Mouse (Mus musculus): ENCODE results near the gene Per2. TPM values are rescaled to one million over a fixed set of nuclear protein-coding genes. Genes with fewer than 3 reads are reported as not detected.
"Not testable (repeated sequence)": the region's sequence is repeated elsewhere in the genome, so short reads cannot be mapped to it uniquely, and the experiment has no call there.

The Per2 gene
- polyA plus RNA-seq, 1 experiment: 0.21 TPM

GRCm38 (mm10) chr1:91483304-91484010, 24.3 kb upstream of the Per2 start:
- peaks cover 9% of the 10 kb centered on the region for H3K9me3 ChIP-seq (replicated peaks; ENCODE audit: control insufficient read depth, insufficient read depth, low read length, poor library complexity, severe bottlenecking)
- H3K27me3 ChIP-seq (ENCODE audit: control insufficient read depth, insufficient read depth, low read length, poor library complexity, severe bottlenecking): no peaks in the 10 kb centered on the region
- no peaks in the 10 kb centered on the region for H3K36me3 ChIP-seq (ENCODE audit: control insufficient read depth, insufficient read depth, low read length, poor library complexity, severe bottlenecking)
- H3K9ac ChIP-seq (ENCODE audit: low read depth, poor library complexity, severe bottlenecking): no peak overlapping the region
- TF ChIP-seq POLR2A (IDR thresholded peaks at IDR 0.05; ENCODE audit: insufficient read depth, low read length): no peak
- TF ChIP-seq CTCF (IDR thresholded peaks at IDR 0.05; ENCODE audit: low read depth, low read length): peak; percentile 73
- H3K4me3 ChIP-seq (ENCODE audit: low read depth, low read length): no peak overlapping the region
- no peaks in the 10 kb centered on the region for H3K4me1 ChIP-seq (ENCODE audit: control insufficient read depth, insufficient read depth, low read length)
- no peak overlapping the region for H3K27ac ChIP-seq (ENCODE audit: insufficient read depth, low read length)

DNA sequence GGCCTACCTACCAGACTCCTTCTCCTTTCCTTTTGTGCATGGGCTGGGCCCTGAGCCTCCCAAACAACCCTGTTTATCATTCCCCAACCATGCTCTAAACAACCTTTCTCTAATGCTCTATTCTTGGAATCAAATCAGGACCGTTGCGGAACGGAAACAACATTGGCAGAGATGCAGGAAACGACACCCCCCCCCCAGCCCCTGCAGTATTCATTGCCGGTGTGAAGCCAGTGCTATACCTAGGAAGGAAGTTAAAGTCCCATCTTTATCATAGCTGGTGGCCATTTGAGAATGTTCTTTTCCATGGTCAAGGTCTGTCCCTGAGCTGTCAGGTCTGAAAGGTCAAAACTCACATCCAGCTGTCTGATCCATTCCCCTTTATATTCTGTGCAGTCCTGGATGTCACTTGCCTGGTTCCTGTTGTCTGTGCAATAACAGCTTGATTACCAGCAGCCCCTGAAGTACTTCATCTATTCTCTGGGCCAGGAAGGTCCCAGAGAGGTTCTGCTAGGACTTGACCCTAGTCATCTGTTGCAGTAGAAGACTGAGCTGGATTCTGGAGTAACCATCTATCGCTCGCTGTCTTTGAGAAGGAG, 23.6 kb upstream of the Per2 start:
- H3K27me3 ChIP-seq (ENCODE audit: control insufficient read depth, insufficient read depth, low read length, poor library complexity, severe bottlenecking): no peaks in the 10 kb centered on the region
- TF ChIP-seq POLR2A (IDR thresholded peaks at IDR 0.05; ENCODE audit: insufficient read depth, low read length) (no peak), EP300 (IDR thresholded peaks at IDR 0.05; ENCODE audit: insufficient read depth, low read depth, low read length) (no peak), CTCF (IDR thresholded peaks at IDR 0.05; ENCODE audit: low read depth, low read length) (no peak)
- H3K4me1 ChIP-seq (ENCODE audit: control insufficient read depth, insufficient read depth, low read length): no peaks in the 10 kb centered on the region
- peaks cover 13% of the 10 kb centered on the region for H3K9me3 ChIP-seq (replicated peaks; ENCODE audit: control insufficient read depth, insufficient read depth, low read length, poor library complexity, severe bottlenecking)
- no peak overlapping the region for H3K9ac ChIP-seq (ENCODE audit: low read depth, poor library complexity, severe bottlenecking)
- no peak overlapping the region for H3K27ac ChIP-seq (ENCODE audit: insufficient read depth, low read length)
- no peaks in the 10 kb centered on the region for H3K36me3 ChIP-seq (ENCODE audit: control insufficient read depth, insufficient read depth, low read length, poor library complexity, severe bottlenecking)
- no peak overlapping the region for H3K4me3 ChIP-seq (ENCODE audit: low read depth, low read length)

DNA sequence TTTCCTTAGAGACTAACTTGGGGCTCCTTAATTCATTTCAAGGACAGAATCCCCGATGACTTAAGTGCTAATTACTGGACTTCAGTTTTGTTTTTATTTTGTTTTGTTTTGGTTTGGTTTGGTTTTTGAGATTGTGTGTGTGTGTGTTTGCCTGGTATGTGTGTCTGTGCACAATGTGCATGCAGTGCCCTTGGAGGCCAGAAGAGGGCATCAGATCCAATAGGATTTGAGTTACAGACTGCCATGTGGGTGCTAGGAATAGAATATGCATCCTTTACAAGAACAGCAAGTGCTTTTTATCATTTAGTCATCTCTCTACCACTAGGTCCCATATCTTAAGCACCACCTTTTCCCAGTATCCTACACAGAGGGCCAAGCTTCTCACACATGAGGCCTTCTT, 19.8 kb upstream of the Per2 start:
- no peak overlapping the region for H3K9ac ChIP-seq (ENCODE audit: low read depth, poor library complexity, severe bottlenecking)
- H3K9me3 ChIP-seq (replicated peaks; ENCODE audit: control insufficient read depth, insufficient read depth, low read length, poor library complexity, severe bottlenecking): peaks cover 13% of the 10 kb centered on the region
- H3K27me3 ChIP-seq (ENCODE audit: control insufficient read depth, insufficient read depth, low read length, poor library complexity, severe bottlenecking): no peaks in the 10 kb centered on the region
- no peak overlapping the region for H3K27ac ChIP-seq (ENCODE audit: insufficient read depth, low read length)
- H3K36me3 ChIP-seq (ENCODE audit: control insufficient read depth, insufficient read depth, low read length, poor library complexity, severe bottlenecking): no peaks in the 10 kb centered on the region
- no peak overlapping the region for H3K4me3 ChIP-seq (ENCODE audit: low read depth, low read length)
- no peaks in the 10 kb centered on the region for H3K4me1 ChIP-seq (ENCODE audit: control insufficient read depth, insufficient read depth, low read length)
- TF ChIP-seq EP300 (IDR thresholded peaks at IDR 0.05; ENCODE audit: insufficient read depth, low read depth, low read length): no peak
- no peak for TF ChIP-seq POLR2A (IDR thresholded peaks at IDR 0.05; ENCODE audit: insufficient read depth, low read length)
- no peak for TF ChIP-seq CTCF (IDR thresholded peaks at IDR 0.05; ENCODE audit: low read depth, low read length)

DNA sequence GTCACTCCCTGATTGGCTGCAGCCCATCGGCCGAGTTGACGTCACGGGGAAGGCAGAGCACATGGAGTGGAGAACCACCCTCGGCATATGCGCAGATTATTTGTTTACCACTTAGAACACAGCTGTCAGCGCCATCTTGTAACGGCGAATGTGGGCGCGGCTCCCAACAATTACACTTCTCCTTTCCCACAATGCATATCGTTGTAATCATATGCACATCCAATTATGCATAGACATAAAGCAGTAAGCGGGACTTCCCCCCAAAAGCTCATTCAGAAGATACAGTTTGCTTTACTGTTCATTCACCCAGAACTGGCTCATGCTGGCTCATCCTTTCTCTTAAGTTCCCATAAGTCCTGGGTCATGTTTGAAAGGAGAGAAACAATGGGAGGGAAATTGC, 19.0 kb upstream of the Per2 start:
- not testable (repeated sequence) for H3K4me1 ChIP-seq (ENCODE audit: control insufficient read depth, insufficient read depth, low read length); H3K9ac ChIP-seq (ENCODE audit: low read depth, poor library complexity, severe bottlenecking); H3K27ac ChIP-seq (ENCODE audit: insufficient read depth, low read length); H3K4me3 ChIP-seq (ENCODE audit: low read depth, low read length); H3K36me3 ChIP-seq (ENCODE audit: control insufficient read depth, insufficient read depth, low read length, poor library complexity, severe bottlenecking); H3K27me3 ChIP-seq (ENCODE audit: control insufficient read depth, insufficient read depth, low read length, poor library complexity, severe bottlenecking)
- peaks cover 13% of the 10 kb centered on the region for H3K9me3 ChIP-seq (replicated peaks; ENCODE audit: control insufficient read depth, insufficient read depth, low read length, poor library complexity, severe bottlenecking)

DNA sequence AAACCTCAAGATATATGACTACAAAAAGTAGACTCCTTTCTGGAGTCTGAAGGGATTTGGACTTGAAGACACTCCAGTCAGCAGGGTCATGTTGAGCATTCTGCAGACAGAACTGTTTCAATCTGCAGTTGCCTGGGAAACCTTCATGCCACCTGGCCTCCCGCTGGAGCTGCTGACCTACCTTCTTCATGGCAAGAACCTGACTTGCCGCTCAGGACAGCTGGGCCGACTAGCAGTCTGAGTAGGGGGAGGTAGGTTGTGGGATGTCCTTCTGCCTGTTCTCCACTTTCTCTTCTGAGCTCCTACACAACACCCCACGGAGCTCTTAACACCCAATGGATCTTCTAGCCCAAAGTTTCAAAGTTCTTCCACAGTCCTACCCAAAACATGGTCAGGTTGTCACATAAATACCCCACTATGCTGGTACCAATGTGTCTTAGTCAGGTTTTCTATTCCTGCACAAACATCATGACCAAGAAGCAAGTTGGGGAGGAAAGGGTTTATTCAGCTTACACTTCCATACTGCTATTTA, 10.8 kb upstream of the Per2 start:
- no peak for TF ChIP-seq EP300 (IDR thresholded peaks at IDR 0.05; ENCODE audit: insufficient read depth, low read depth, low read length)
- TF ChIP-seq CTCF (IDR thresholded peaks at IDR 0.05; ENCODE audit: low read depth, low read length): no peak
- TF ChIP-seq POLR2A (IDR thresholded peaks at IDR 0.05; ENCODE audit: insufficient read depth, low read length): no peak
- H3K9ac ChIP-seq (ENCODE audit: low read depth, poor library complexity, severe bottlenecking): no peak overlapping the region
- H3K27ac ChIP-seq (ENCODE audit: insufficient read depth, low read length): no peak overlapping the region
- H3K4me1 ChIP-seq (ENCODE audit: control insufficient read depth, insufficient read depth, low read length): no peaks in the 10 kb centered on the region
- H3K27me3 ChIP-seq (ENCODE audit: control insufficient read depth, insufficient read depth, low read length, poor library complexity, severe bottlenecking): no peaks in the 10 kb centered on the region
- H3K4me3 ChIP-seq (ENCODE audit: low read depth, low read length): no peak overlapping the region
- peaks cover 7% of the 10 kb centered on the region for H3K9me3 ChIP-seq (replicated peaks; ENCODE audit: control insufficient read depth, insufficient read depth, low read length, poor library complexity, severe bottlenecking)
- no peaks in the 10 kb centered on the region for H3K36me3 ChIP-seq (ENCODE audit: control insufficient read depth, insufficient read depth, low read length, poor library complexity, severe bottlenecking)

DNA sequence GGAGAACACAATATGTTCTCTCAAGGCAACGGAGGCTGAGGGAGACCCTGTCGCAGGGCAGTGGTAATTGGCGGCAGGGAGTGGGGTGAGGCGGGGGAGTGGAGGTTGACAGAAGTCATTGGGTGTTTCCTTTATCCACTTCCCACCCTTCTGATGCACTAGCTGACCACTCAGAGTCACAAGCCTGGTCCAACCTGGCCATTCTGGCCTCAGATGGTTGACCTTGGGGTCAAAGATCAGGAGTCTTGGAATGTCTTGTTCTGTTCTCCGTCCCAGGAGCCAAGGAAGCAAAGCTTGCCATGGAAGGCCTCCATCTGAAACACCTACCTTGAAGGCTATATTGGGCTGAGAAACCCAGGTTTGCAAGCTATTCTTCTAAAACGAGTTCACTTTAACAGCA, 7.1 kb upstream of the Per2 start:
- TF ChIP-seq POLR2A (IDR thresholded peaks at IDR 0.05; ENCODE audit: insufficient read depth, low read length) (no peak), CTCF (IDR thresholded peaks at IDR 0.05; ENCODE audit: low read depth, low read length) (no peak), EP300 (IDR thresholded peaks at IDR 0.05; ENCODE audit: insufficient read depth, low read depth, low read length) (no peak)

More for the DNA sequence above, 7.1 kb upstream of the Per2 start:
- Histone ChIP-seq H3K27ac (ENCODE audit: insufficient read depth, low read length) (no peak overlapping the region), H3K27me3 (ENCODE audit: control insufficient read depth, insufficient read depth, low read length, poor library complexity, severe bottlenecking) (no peaks in the 10 kb centered on the region), H3K9ac (ENCODE audit: low read depth, poor library complexity, severe bottlenecking) (no peak overlapping the region), H3K36me3 (ENCODE audit: control insufficient read depth, insufficient read depth, low read length, poor library complexity, severe bottlenecking) (no peaks in the 10 kb centered on the region), H3K4me1 (ENCODE audit: control insufficient read depth, insufficient read depth, low read length) (no peaks in the 10 kb centered on the region), H3K4me3 (ENCODE audit: low read depth, low read length) (no peak overlapping the region), H3K9me3 (replicated peaks; ENCODE audit: control insufficient read depth, insufficient read depth, low read length, poor library complexity, severe bottlenecking) (peaks cover 7% of the 10 kb centered on the region)

Measured in ES-Bruce4 (cell line).